Mouse (Mus musculus) macrophage (primary cell): Measurements from ENCODE around the gene Tpcn1. TPM values are rescaled to one million over a fixed set of nuclear protein-coding genes. Genes with fewer than 3 reads are reported as not detected.
A peak's percentile ranks its signal among the peaks of the same experiment; 100 is the strongest.
"Not testable (repeated sequence)": the region's sequence is repeated elsewhere in the genome, so short reads cannot be mapped to it uniquely, and the experiment has no call there.

Experiments
- H3K27ac ChIP-seq: fragments of 350-480 bp; formaldehyde crosslinking; 2 replicates; pipeline ENCODE4 v1.9.0; 2021
- H3K36me3 ChIP-seq: fragments of 350-480 bp; formaldehyde crosslinking; 2 replicates; pipeline ENCODE4 v1.9.0; 2021; ENCODE audit errors: inconsistent target
- H3K4me3 ChIP-seq: fragments of 350-480 bp; formaldehyde crosslinking; 2 replicates; pipeline ENCODE4 v1.9.0; 2021; ENCODE audit errors: inconsistent target
- H3K79me2 ChIP-seq: fragments of 350-480 bp; formaldehyde crosslinking; 2 replicates; pipeline ENCODE4 v1.9.0; 2021; ENCODE audit errors: inconsistent target
- WGBS: methylation state at CpG from one replicate; pipeline ENCODE4 v1.1.7; 2026; ENCODE audit warnings: inconsistent platforms; ENCODE audit not compliant: missing documents; 5-methylcytosine and 5-hydroxymethylcytosine counted together
- polyA plus RNA-seq: library from polyadenylated mRNA; stranded (reverse); fragments of 250-400 nt; gene quantifications from 3 replicates; pipeline ENCODE4 v1.2.4, GENCODE M21; 2018; ENCODE audit warnings: inconsistent platforms

Gene Tpcn1
- polyA plus RNA-seq, 1 experiment from 2014 or later: 96.0 TPM

GRCm38 (mm10) chr5:120511643-120512220 lies 76.7 kb downstream of the Tpcn1 start:
- Histone ChIP-seq H3K27ac (peak overlapping the region; percentile 89), H3K79me2 (peaks cover 56% of the 10 kb centered on the region), H3K36me3 (no peaks in the 10 kb centered on the region; the same call in 1 of the 2 replicates), H3K4me3 (peak overlapping the region; percentile 95)
- WGBS: 0% methylated on average over 9 of the region's 14 CpGs

GRCm38 (mm10) chr5:120510982-120511642 lies 77.4 kb downstream of the Tpcn1 start, which contains the start of gene Slc8b1:
Slc8b1 (plus strand) TSS chr5:120511168.
- under 1% methylated on average over 35 of the region's 36 CpGs for WGBS
- H3K79me2 ChIP-seq: peaks cover 50% of the 10 kb centered on the region
- H3K27ac ChIP-seq: peak within 1 kb of the TSS; percentile 89
- peak within 1 kb of the TSS; percentile 95 for H3K4me3 ChIP-seq
- no peaks in the 10 kb centered on the region; the same call in 1 of the 2 replicates for H3K36me3 ChIP-seq

- WGBS: 91% methylated on average over 4 of the region's 4 CpGs
- Histone ChIP-seq H3K79me2 (peaks cover 20% of the 10 kb centered on the region), H3K4me3 (no peak overlapping the region), H3K27ac (no peak overlapping the region), H3K36me3 (no peaks in the 10 kb centered on the region)
Measured at GRCm38 (mm10) chr5:120507311-120507710, 81.2 kb downstream of the Tpcn1 start.

GRCm38 (mm10) chr5:120506490-120506889 lies 82.0 kb downstream of the Tpcn1 start:
- Histone ChIP-seq H3K27ac (no peak overlapping the region), H3K4me3 (no peak overlapping the region), H3K36me3 (no peaks in the 10 kb centered on the region), H3K79me2 (peaks cover 20% of the 10 kb centered on the region)
- 72% methylated on average over 6 of the region's 9 CpGs for WGBS

GRCm38 (mm10) chr5:120505781-120506180 lies 82.7 kb downstream of the Tpcn1 start:
- WGBS: 61% methylated on average over 9 of the region's 9 CpGs
- no peak overlapping the region for H3K27ac ChIP-seq
- no peaks in the 10 kb centered on the region for H3K36me3 ChIP-seq
- H3K79me2 ChIP-seq: peaks cover 23% of the 10 kb centered on the region
- H3K4me3 ChIP-seq: no peak overlapping the region

- WGBS: 26% methylated on average over 16 of the region's 16 CpGs
- Histone ChIP-seq H3K79me2 (peaks cover 27% of the 10 kb centered on the region), H3K4me3 (no peak overlapping the region), H3K27ac (no peak overlapping the region), H3K36me3 (no peaks in the 10 kb centered on the region)
Measured at GRCm38 (mm10) chr5:120505368-120505767, 83.1 kb downstream of the Tpcn1 start.

GRCm38 (mm10) chr5:120503144-120503795 lies 85.2 kb downstream of the Tpcn1 start, which contains the start of gene Plbd2:
Plbd2 (minus strand) TSS chr5:120503625.
- no peaks in the 10 kb centered on the region for H3K36me3 ChIP-seq
- peak within 1 kb of the TSS; percentile 73 for H3K4me3 ChIP-seq
- peaks cover 44% of the 10 kb centered on the region for H3K79me2 ChIP-seq
- WGBS: under 1% methylated on average over 54 of the region's 55 CpGs
- H3K27ac ChIP-seq: peak within 1 kb of the TSS; percentile 32; the same call in 1 of the 2 replicates

GRCm38 (mm10) chr5:120502675-120503143 lies 85.8 kb downstream of the Tpcn1 start:
- peak overlapping the region; percentile 73 for H3K4me3 ChIP-seq
- peaks cover 44% of the 10 kb centered on the region for H3K79me2 ChIP-seq
- 15% methylated on average over 12 of the region's 12 CpGs for WGBS
- peak overlapping the region; percentile 32; the same call in 1 of the 2 replicates for H3K27ac ChIP-seq
- peaks cover under 1% of the 10 kb centered on the region; the same call in 1 of the 2 replicates for H3K36me3 ChIP-seq

- Histone ChIP-seq H3K36me3 (peaks cover 6% of the 10 kb centered on the region; the same call in 1 of the 2 replicates), H3K27ac (0 out of 2 replicates have a peak overlapping the region, but pooled peaks have one; percentile 32), H3K4me3 (peak overlapping the region; percentile 73), H3K79me2 (peaks cover 44% of the 10 kb centered on the region)
- WGBS: 57% methylated on average over 9 of the region's 9 CpGs
Measured at GRCm38 (mm10) chr5:120502147-120502621, 86.3 kb downstream of the Tpcn1 start.

- 94% methylated on average over 4 of the region's 9 CpGs for WGBS
- H3K4me3 ChIP-seq: not testable (repeated sequence)
- peaks cover 20% of the 10 kb centered on the region; the same call in 1 of the 2 replicates for H3K36me3 ChIP-seq
Measured at GRCm38 (mm10) chr5:120500609-120501008, 87.9 kb downstream of the Tpcn1 start.

GRCm38 (mm10) chr5:120499202-120499601 lies 89.3 kb downstream of the Tpcn1 start:
- 100% methylated on average over 4 of the region's 4 CpGs for WGBS
- no peak overlapping the region for H3K27ac ChIP-seq
- H3K36me3 ChIP-seq: peaks cover 32% of the 10 kb centered on the region; the same call in 1 of the 2 replicates
- no peak overlapping the region for H3K4me3 ChIP-seq
- peaks cover 44% of the 10 kb centered on the region for H3K79me2 ChIP-seq

More at GRCm38 (mm10) chr5:120500609-120501008, 87.9 kb downstream of the Tpcn1 start:
- not testable (repeated sequence) for H3K27ac ChIP-seq
- H3K79me2 ChIP-seq: peaks cover 44% of the 10 kb centered on the region

- H3K4me3 ChIP-seq: no peak overlapping the region
- WGBS: 93% methylated on average over 3 of the region's 3 CpGs
- peaks cover 52% of the 10 kb centered on the region; the same call in 1 of the 2 replicates for H3K36me3 ChIP-seq
Measured at GRCm38 (mm10) chr5:120497071-120497470, 91.4 kb downstream of the Tpcn1 start.

GRCm38 (mm10) chr5:120495703-120496226 lies 92.7 kb downstream of the Tpcn1 start:
- WGBS: 90% methylated on average over 12 of the region's 13 CpGs
- peaks cover 21% of the 10 kb centered on the region; the same call in 1 of the 2 replicates for H3K79me2 ChIP-seq
- no peak overlapping the region for H3K27ac ChIP-seq
- no peak overlapping the region for H3K4me3 ChIP-seq
- H3K36me3 ChIP-seq: peaks cover 63% of the 10 kb centered on the region; the same call in 1 of the 2 replicates

More at GRCm38 (mm10) chr5:120497071-120497470, 91.4 kb downstream of the Tpcn1 start:
- Histone ChIP-seq H3K79me2 (peaks cover 34% of the 10 kb centered on the region), H3K27ac (no peak overlapping the region)
